Mouse (Mus musculus) MEL (cell line): ENCODE measurements around the gene Snx18. TPM values are rescaled to one million over a fixed set of nuclear protein-coding genes. Genes with fewer than 3 reads are reported as not detected.

Experiments used
- DNase-seq: peaks from one replicate; pipeline ENCODE4 v3.0.0; 2011; ENCODE audit warnings: low read depth, low spot score
- H3K27ac ChIP-seq: 2 replicates; pipeline ENCODE4 v1.5.1; 2012; ENCODE audit warnings: low read depth, mild to moderate bottlenecking, control low read depth, low read length, moderate library complexity; ENCODE audit not compliant: control insufficient read depth
- H3K27me3 ChIP-seq, 2 experiments: fragments of 150-350 bp in 1 of 2; sonication (generic) in 1 of 2; 2 replicates each; pipeline ENCODE4 v1.6.1; 2012; ENCODE audit warnings: low read length in 2 of 2, mild to moderate bottlenecking in 2 of 2, improper control_type of control experiment in 1 of 2, moderate library complexity in 1 of 2; ENCODE audit not compliant: insufficient read depth in 2 of 2, control insufficient read depth in 1 of 2
- H3K36me3 ChIP-seq, 2 experiments: 2 replicates each; pipeline ENCODE4 v1.6.1; 2012 to 2014; ENCODE audit warnings: low read length in 2 of 2, improper control_type of control experiment in 1 of 2, inconsistent platforms in 1 of 2, mild to moderate bottlenecking in 1 of 2; ENCODE audit not compliant: insufficient read depth in 2 of 2, control insufficient read depth in 1 of 2
- H3K4me1 ChIP-seq, 2 experiments: fragments of 150-350 bp in 1 of 2; sonication (generic) in 1 of 2; 2 replicates each; pipeline ENCODE4 v1.6.1; 2012; ENCODE audit warnings: low read length in 2 of 2, improper control_type of control experiment in 1 of 2, mild to moderate bottlenecking in 1 of 2; ENCODE audit not compliant: insufficient read depth in 2 of 2, control insufficient read depth in 1 of 2
- H3K4me3 ChIP-seq, 2 experiments: fragments of 150-350 bp in 1 of 2; sonication (generic) in 1 of 2; 2 replicates each; pipeline ENCODE4 v1.5.1; 2012; ENCODE audit warnings: low read depth in 2 of 2, low read length in 2 of 2, mild to moderate bottlenecking in 2 of 2, moderate library complexity in 2 of 2, control low read depth in 1 of 2, improper control_type of control experiment in 1 of 2; ENCODE audit not compliant: control insufficient read depth in 1 of 2, insufficient read depth in 1 of 2
- H3K79me2 ChIP-seq: 2 replicates; pipeline ENCODE4 v1.6.1; 2012; ENCODE audit warnings: mild to moderate bottlenecking, low read length, moderate library complexity; ENCODE audit not compliant: control insufficient read depth, poor library complexity, insufficient read depth
- H3K9ac ChIP-seq: 2 replicates; pipeline ENCODE4 v1.6.1; 2012; ENCODE audit warnings: low read depth, mild to moderate bottlenecking, control low read depth, low read length, moderate library complexity; ENCODE audit not compliant: control insufficient read depth, poor library complexity, severe bottlenecking
- H3K9me3 ChIP-seq: fragments of 150-350 bp; sonication (generic); replicated peaks from 2 replicates; pipeline ENCODE4 v1.6.1; 2012; ENCODE audit warnings: mild to moderate bottlenecking, low read length, improper control_type of control experiment, moderate library complexity; ENCODE audit not compliant: insufficient read depth
- BHLHE40 ChIP-seq: IDR thresholded peaks from 2 replicates; pipeline ENCODE4 v1.6.1; 2012; ENCODE audit warnings: low read depth, mild to moderate bottlenecking, inconsistent platforms, low read length, improper control_type of control experiment, borderline replicate concordance
- ELF1 ChIP-seq: IDR thresholded peaks from 2 replicates; pipeline ENCODE4 v1.6.1; 2014; ENCODE audit warnings: low read depth, mild to moderate bottlenecking, inconsistent platforms, low read length, improper control_type of control experiment, moderate library complexity
- EP300 ChIP-seq, 2 experiments: IDR thresholded peaks; 2 replicates each; pipeline ENCODE4 v1.6.1; 2011; ENCODE audit warnings: improper control_type of control experiment in 2 of 2, low read length in 2 of 2, low read depth in 1 of 2, mild to moderate bottlenecking in 1 of 2
- GABPA ChIP-seq: IDR thresholded peaks from 2 replicates; pipeline ENCODE4 v1.6.1; 2012; ENCODE audit warnings: low read depth, mild to moderate bottlenecking, inconsistent platforms, low read length, improper control_type of control experiment, moderate library complexity
- MAFK ChIP-seq: IDR thresholded peaks from 2 replicates; pipeline ENCODE4 v1.6.1; 2011; ENCODE audit warnings: low read depth, mild to moderate bottlenecking, low read length, improper control_type of control experiment, borderline replicate concordance
- MAX ChIP-seq: IDR thresholded peaks from 2 replicates; pipeline ENCODE4 v1.6.1; 2011; ENCODE audit warnings: low read length, improper control_type of control experiment
- MAZ ChIP-seq: IDR thresholded peaks from 2 replicates; pipeline ENCODE4 v1.6.1; 2012; ENCODE audit warnings: low read depth, mild to moderate bottlenecking, inconsistent platforms, low read length, improper control_type of control experiment
- MXI1 ChIP-seq: IDR thresholded peaks from 2 replicates; pipeline ENCODE4 v1.6.1; 2011; ENCODE audit warnings: mild to moderate bottlenecking, low read depth, low read length, improper control_type of control experiment
- MYC ChIP-seq: IDR thresholded peaks from 2 replicates; pipeline ENCODE4 v1.6.1; 2011; ENCODE audit warnings: low read depth, mild to moderate bottlenecking, low read length, improper control_type of control experiment, moderate library complexity
- NELFE ChIP-seq: IDR thresholded peaks from 2 replicates; pipeline ENCODE4 v1.6.1; 2011; ENCODE audit warnings: low read depth, low read length, improper control_type of control experiment
- NRF1 ChIP-seq: IDR thresholded peaks from 2 replicates; pipeline ENCODE4 v1.6.1; 2014; ENCODE audit warnings: low read depth, mild to moderate bottlenecking, inconsistent platforms, low read length, improper control_type of control experiment, moderate library complexity; ENCODE audit not compliant: poor library complexity, insufficient read depth, severe bottlenecking
- POLR2AphosphoS2 ChIP-seq: IDR thresholded peaks from 2 replicates; pipeline ENCODE4 v1.6.1; 2011; ENCODE audit warnings: low read length, improper control_type of control experiment
- RAD21 ChIP-seq: IDR thresholded peaks from 2 replicates; pipeline ENCODE4 v1.6.1; 2011; ENCODE audit warnings: mild to moderate bottlenecking, low read depth, low read length, improper control_type of control experiment
- RCOR1 ChIP-seq: IDR thresholded peaks from 2 replicates; pipeline ENCODE4 v1.6.1; 2012; ENCODE audit warnings: low read depth, mild to moderate bottlenecking, inconsistent platforms, low read length, improper control_type of control experiment
- SIN3A ChIP-seq: IDR thresholded peaks from 2 replicates; pipeline ENCODE4 v1.6.1; 2012; ENCODE audit warnings: low read length, improper control_type of control experiment, inconsistent platforms
- TAL1 ChIP-seq: IDR thresholded peaks from 2 replicates; pipeline ENCODE4 v1.6.1; 2012; ENCODE audit warnings: mild to moderate bottlenecking, inconsistent platforms, low read length, moderate library complexity, mixed read lengths
- UBTF ChIP-seq: IDR thresholded peaks from 2 replicates; pipeline ENCODE4 v1.6.1; 2012; ENCODE audit warnings: low read depth, mild to moderate bottlenecking, inconsistent platforms, low read length, improper control_type of control experiment, moderate library complexity, borderline replicate concordance; ENCODE audit not compliant: insufficient read depth
- USF1 ChIP-seq: IDR thresholded peaks from 2 replicates; pipeline ENCODE4 v1.6.1; 2014; ENCODE audit warnings: low read depth, mild to moderate bottlenecking, inconsistent platforms, low read length, improper control_type of control experiment, moderate library complexity
- USF2 ChIP-seq, 2 experiments: IDR thresholded peaks; 2 replicates each; pipeline ENCODE4 v1.6.1; 2011 to 2012; ENCODE audit warnings: improper control_type of control experiment in 2 of 2, low read length in 2 of 2, borderline replicate concordance in 1 of 2, inconsistent platforms in 1 of 2, low read depth in 1 of 2, mild to moderate bottlenecking in 1 of 2; ENCODE audit not compliant: insufficient read depth in 1 of 2
- ZC3H11A ChIP-seq: IDR thresholded peaks from 2 replicates; pipeline ENCODE4 v1.6.1; 2012; ENCODE audit warnings: low read depth, mild to moderate bottlenecking, inconsistent platforms, low read length, improper control_type of control experiment
- ZKSCAN1 ChIP-seq: IDR thresholded peaks from 2 replicates; pipeline ENCODE4 v1.6.1; 2012; ENCODE audit warnings: low read depth, mild to moderate bottlenecking, inconsistent platforms, low read length, improper control_type of control experiment, moderate library complexity
- ZMIZ1 ChIP-seq: IDR thresholded peaks from 2 replicates; pipeline ENCODE4 v1.6.1; 2012; ENCODE audit warnings: low read depth, mild to moderate bottlenecking, inconsistent platforms, low read length, improper control_type of control experiment, moderate library complexity
- ZNF384 ChIP-seq: IDR thresholded peaks from 2 replicates; pipeline ENCODE4 v1.6.1; 2012; ENCODE audit warnings: low read depth, mild to moderate bottlenecking, inconsistent platforms, low read length, improper control_type of control experiment
- polyA plus RNA-seq, 2 experiments: library from polyadenylated mRNA; stranded (reverse) in 1 of 2; unstranded in 1 of 2; fragments of >175 nt in 1 of 2; fragments of >200 nt in 1 of 2; gene quantifications; 2 replicates each; pipeline versions ENCODE4 v1.2.1 to v1.2.4; 2012; ENCODE audit warnings: low replicate concordance in 2 of 2, low read depth in 1 of 2; ENCODE audit not compliant: insufficient read length in 2 of 2, insufficient read depth in 1 of 2, missing spikeins in 1 of 2
- total RNA-seq: library from RNA; depleted of rRNA; stranded (reverse); fragments of 300-350 nt; gene quantifications from 2 replicates; pipeline ENCODE4 v1.2.3, GENCODE M21; 2012

Snx18 gene
- total and polyA plus RNA-seq, 3 experiments: 7.7 to 8.7 TPM; not detected in 1

DNA sequence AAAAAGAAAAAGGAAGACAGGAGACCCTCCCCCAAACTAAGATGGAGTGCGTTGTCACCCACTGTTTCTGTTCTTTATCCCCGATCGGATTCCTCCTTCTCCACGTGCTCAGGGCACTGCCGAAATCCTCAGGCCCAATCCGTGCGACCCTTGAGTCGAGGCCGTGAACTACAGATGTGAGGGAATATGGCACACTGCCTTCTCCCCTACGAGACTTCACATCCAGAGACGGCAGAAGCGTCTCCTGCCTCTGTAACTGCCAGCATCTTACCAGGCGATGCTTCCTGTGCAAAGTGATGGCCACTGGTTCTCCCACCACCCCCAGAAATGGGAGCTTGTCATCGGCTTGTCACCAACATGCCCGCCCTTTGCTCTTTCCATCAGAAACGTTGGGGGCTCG lies 24.7 kb downstream of the Snx18 start:
- DNase-seq: no peak
- H3K4me3 ChIP-seq: no peak overlapping the region

DNA sequence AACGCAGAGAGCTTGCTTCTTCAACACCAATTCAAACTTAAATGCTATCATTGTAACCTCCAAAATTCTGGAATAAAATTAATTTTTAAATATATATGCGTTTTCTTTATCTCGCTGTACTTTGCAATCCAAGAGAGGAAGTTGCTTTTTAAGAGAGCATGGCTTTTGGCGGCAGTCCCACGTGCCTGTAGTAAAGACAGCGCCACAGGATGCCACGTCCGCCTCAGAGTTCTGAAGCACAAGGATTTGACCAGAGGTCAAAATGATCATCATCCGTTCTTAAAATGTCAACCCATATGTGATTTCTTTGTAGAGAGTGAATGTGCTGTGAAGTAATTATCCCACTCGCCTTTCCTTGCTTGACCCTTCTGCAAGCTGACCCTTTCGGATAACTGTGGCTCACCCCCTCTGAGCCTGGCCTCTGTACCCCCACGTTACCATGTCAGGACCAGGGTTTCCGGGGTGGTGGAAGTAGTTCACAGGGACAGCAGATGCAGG lies 25.6 kb downstream of the Snx18 start:
- H3K36me3 ChIP-seq: no peaks in the 10 kb centered on the region; a peak in 1 of 4 replicates
- no peak for TF ChIP-seq ELF1
- TF ChIP-seq BHLHE40: no peak
- no peak for TF ChIP-seq TAL1
- TF ChIP-seq NRF1: no peak
- no peak for TF ChIP-seq MYC
- no peak for TF ChIP-seq MAX
- TF ChIP-seq NELFE: no peak
- no peak for TF ChIP-seq MAZ
- TF ChIP-seq RAD21: no peak
- no peak for TF ChIP-seq POLR2AphosphoS2
- no peak for TF ChIP-seq RCOR1
- TF ChIP-seq ZKSCAN1: no peak
- no peak for TF ChIP-seq GABPA
- no peak for TF ChIP-seq UBTF
- no peak for TF ChIP-seq ZC3H11A
- TF ChIP-seq MXI1: no peak
- no peak for TF ChIP-seq SIN3A
- TF ChIP-seq, all 39 proteins: peak for 0

More for the DNA sequence above, 24.7 kb downstream of the Snx18 start:
- no peak overlapping the region for H3K9ac ChIP-seq
- H3K27me3 ChIP-seq: no peaks in the 10 kb centered on the region
- no peaks in the 10 kb centered on the region for H3K9me3 ChIP-seq
- no peaks in the 10 kb centered on the region for H3K4me1 ChIP-seq
- H3K27ac ChIP-seq: no peak overlapping the region
- no peaks in the 10 kb centered on the region; a peak in 1 of 4 replicates for H3K36me3 ChIP-seq
- H3K79me2 ChIP-seq: no peaks in the 10 kb centered on the region
- TF ChIP-seq MAFK (no peak), TAL1 (no peak), EP300 (IDR thresholded peaks at IDR 0.05; ENCODE audit: low read depth in 1 of 2, low read length in 2 of 2) (no peak), SIN3A (no peak), MAX (no peak), ZNF384 (no peak), ZMIZ1 (no peak), USF1 (no peak), ZC3H11A (no peak), USF2 (IDR thresholded peaks at IDR 0.05; ENCODE audit: borderline replicate concordance in 1 of 2, insufficient read depth in 1 of 2, low read depth in 1 of 2, low read length in 2 of 2) (no peak)

More for the DNA sequence above, 25.6 kb downstream of the Snx18 start:
- Histone ChIP-seq H3K79me2 (no peaks in the 10 kb centered on the region), H3K4me1 (no peaks in the 10 kb centered on the region), H3K9ac (no peak overlapping the region), H3K4me3 (no peak overlapping the region), H3K27me3 (no peaks in the 10 kb centered on the region), H3K9me3 (no peaks in the 10 kb centered on the region), H3K27ac (no peak overlapping the region)
- no peak for DNase-seq
